Mouse (Mus musculus) forebrain, postnatal 0 days (tissue): Measurements from ENCODE around the gene Jmjd6. TPM values are rescaled to one million over a fixed set of nuclear protein-coding genes. Genes with fewer than 3 reads are reported as not detected.
A peak's percentile ranks its signal among the peaks of the same experiment; 100 is the strongest.

Experiments
- ATAC-seq: fragments of 200-750 bp; cut with Nextera tagmentation; 2 replicates; pipeline ENCODE4 v1.8.0; 2017; ENCODE audit warnings: mild to moderate bottlenecking, moderate library complexity
- DNase-seq: peaks from one replicate; pipeline ENCODE4 v3.0.0-alpha.2; 2015
- H3K27ac ChIP-seq: fragments of 300-500 bp; sonication (generic); 2 replicates; pipeline ENCODE4 v1.5.1; 2014; ENCODE audit warnings: low read depth, mild to moderate bottlenecking, antibody characterized with exemption, low read length, moderate library complexity, mixed read lengths
- H3K27me3 ChIP-seq: fragments of 300-500 bp; sonication (generic); 2 replicates; pipeline ENCODE4 v1.6.1; 2014; ENCODE audit warnings: mild to moderate bottlenecking, low read length, mixed read lengths; ENCODE audit not compliant: insufficient read depth
- H3K36me3 ChIP-seq: fragments of 300-500 bp; sonication (generic); 2 replicates; pipeline ENCODE4 v1.6.1; 2014; ENCODE audit warnings: mild to moderate bottlenecking, moderate library complexity; ENCODE audit not compliant: insufficient read depth
- H3K4me1 ChIP-seq: fragments of 300-500 bp; sonication (generic); 2 replicates; pipeline ENCODE4 v1.6.1; 2014; ENCODE audit warnings: antibody characterized with exemption; ENCODE audit not compliant: insufficient read depth
- H3K4me2 ChIP-seq: fragments of 300-500 bp; sonication (generic); 2 replicates; pipeline ENCODE4 v1.6.1; 2014; ENCODE audit warnings: low read depth, mild to moderate bottlenecking, moderate library complexity
- H3K4me3 ChIP-seq: fragments of 300-500 bp; sonication (generic); 2 replicates; pipeline ENCODE4 v1.5.1; 2014; ENCODE audit warnings: low read depth, low read length, mixed read lengths
- H3K9ac ChIP-seq: fragments of 300-500 bp; sonication (generic); 2 replicates; pipeline ENCODE4 v1.6.1; 2014; ENCODE audit warnings: mild to moderate bottlenecking
- H3K9me3 ChIP-seq: fragments of 300-500 bp; sonication (generic); 2 replicates; pipeline ENCODE4 v1.6.1; 2016; ENCODE audit warnings: low read length
- CTCF ChIP-seq: sonication (generic); IDR thresholded peaks from 2 replicates; pipeline ENCODE4 v1.5.1; 2016; ENCODE audit warnings: antibody characterized with exemption, control low read depth, low read depth
- WGBS: fragments of 180-500 bp; shearing (Covaris S2); extraction: QIAGEN DNeasy Blood & Tissue Kit; methylation state at CpG from one replicate; pipeline ENCODE4 v1.1.7; 2014; 5-methylcytosine and 5-hydroxymethylcytosine counted together
- polyA plus RNA-seq: library from polyadenylated mRNA; unstranded; fragments of >200 nt; fragmentation: Nextera tagmentation; extraction: Ambion mirVana; gene quantifications from 2 replicates; pipeline ENCODE4 v1.2.1, GENCODE M21; 2015
- total RNA-seq: library from RNA; depleted of rRNA; stranded (reverse); fragments of >200 nt; gene quantifications from 2 replicates; pipeline ENCODE4 v1.2.3, GENCODE M21; 2014

Jmjd6 gene
- total and polyA plus RNA-seq, 2 experiments from 2014 or later, result 41.4 to 48.1 TPM

DNA sequence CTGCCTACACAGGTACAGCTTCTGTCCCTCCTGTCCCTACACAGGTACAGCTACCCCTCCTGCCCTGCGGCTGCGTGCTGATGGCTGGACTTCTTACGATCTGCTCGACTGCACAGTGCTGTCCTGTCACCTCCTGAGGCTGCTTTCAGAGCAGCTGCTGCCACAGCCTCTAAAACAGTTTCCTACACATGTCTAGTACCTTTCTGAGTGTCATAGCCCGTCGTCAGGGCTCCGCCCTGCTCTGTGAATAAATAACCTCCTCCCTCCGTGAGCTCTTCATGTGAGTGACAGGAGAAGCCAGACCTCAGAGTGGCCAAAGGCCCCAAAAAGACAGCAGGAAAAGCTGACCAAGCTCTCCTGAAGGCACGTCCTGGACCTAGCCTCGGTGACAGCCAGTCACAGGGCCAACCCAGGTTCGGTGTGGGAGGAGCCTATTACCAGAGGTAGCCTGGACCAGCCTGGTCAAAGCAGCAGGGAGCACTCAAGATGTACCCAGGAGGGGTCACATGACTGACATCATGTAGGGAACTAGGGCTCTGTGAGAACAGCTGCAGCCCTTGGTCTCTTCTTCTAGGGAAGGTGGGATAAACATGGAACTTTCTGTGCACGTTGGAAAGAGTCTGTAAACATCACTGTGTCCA, 22.8 kb upstream of the Jmjd6 start:
- 83% methylated on average over 12 of the region's 12 CpGs for WGBS
- peaks cover 88% of the 10 kb centered on the region for H3K36me3 ChIP-seq

GRCm38 (mm10) chr11:116864444-116864843, 21.2 kb upstream of the Jmjd6 start:
- WGBS, result 90% methylated on average over 10 of the region's 10 CpGs

More for the DNA sequence above, 22.8 kb upstream of the Jmjd6 start:
- ATAC-seq (no peak), DNase-seq (no peak)
- no peak overlapping the region for H3K9ac ChIP-seq
- H3K4me1 ChIP-seq, result no peaks in the 10 kb centered on the region
- no peak overlapping the region for H3K4me2 ChIP-seq
- H3K4me3 ChIP-seq, result no peak overlapping the region
- no peak overlapping the region for H3K27ac ChIP-seq
- no peaks in the 10 kb centered on the region for H3K9me3 ChIP-seq
- no peak for TF ChIP-seq CTCF
- no peaks in the 10 kb centered on the region for H3K27me3 ChIP-seq

GRCm38 (mm10) chr11:116857183-116857850, 14.1 kb upstream of the Jmjd6 start:
- TF ChIP-seq CTCF, result no peak
- ATAC-seq (no peak), DNase-seq (no peak)
- no peak overlapping the region for H3K9ac ChIP-seq
- no peak overlapping the region for H3K4me2 ChIP-seq
- no peaks in the 10 kb centered on the region for H3K9me3 ChIP-seq
- 87% methylated on average over 12 of the region's 12 CpGs for WGBS
- H3K27ac ChIP-seq, result no peak overlapping the region
- peaks cover 10% of the 10 kb centered on the region for H3K4me1 ChIP-seq
- H3K4me3 ChIP-seq, result no peak overlapping the region
- H3K27me3 ChIP-seq, result no peaks in the 10 kb centered on the region
- peaks cover 31% of the 10 kb centered on the region for H3K36me3 ChIP-seq

More at GRCm38 (mm10) chr11:116864444-116864843, 21.2 kb upstream of the Jmjd6 start:
- H3K4me3 ChIP-seq, result no peak overlapping the region
- no peak for TF ChIP-seq CTCF
- no peaks in the 10 kb centered on the region for H3K9me3 ChIP-seq
- peaks cover 93% of the 10 kb centered on the region for H3K36me3 ChIP-seq
- no peak for ATAC-seq
- no peak overlapping the region for H3K9ac ChIP-seq
- H3K4me1 ChIP-seq, result no peaks in the 10 kb centered on the region
- no peak overlapping the region for H3K27ac ChIP-seq
- H3K27me3 ChIP-seq, result no peaks in the 10 kb centered on the region
- no peak overlapping the region for H3K4me2 ChIP-seq
- no peak for DNase-seq

DNA sequence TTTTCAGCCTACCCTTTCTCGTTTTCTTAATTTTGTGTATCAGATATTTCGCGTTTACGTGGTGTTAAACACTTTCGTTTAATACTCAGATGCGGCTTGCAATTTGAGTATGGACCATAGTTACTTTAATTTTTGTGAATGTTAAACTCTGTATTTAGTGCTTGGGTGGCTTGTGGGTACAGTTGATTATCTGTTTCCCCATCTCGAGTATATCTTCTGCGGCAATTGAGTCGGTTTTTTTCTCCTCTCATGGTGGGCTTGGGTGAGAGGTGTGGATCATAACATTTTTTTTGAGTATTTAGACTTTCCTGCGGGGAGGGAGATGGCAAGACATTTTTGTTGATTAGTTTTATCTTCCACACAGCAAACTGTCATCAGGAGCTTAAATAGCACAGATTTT, 11.0 kb upstream of the Jmjd6 start:
- peak overlapping the region; percentile 95 for H3K9ac ChIP-seq
- ATAC-seq (no peak), DNase-seq (no peak)
- H3K27me3 ChIP-seq, result no peaks in the 10 kb centered on the region
- no peak for TF ChIP-seq CTCF
- H3K36me3 ChIP-seq, result peaks cover 4% of the 10 kb centered on the region
- 45% methylated on average over 10 of the region's 10 CpGs for WGBS
- H3K9me3 ChIP-seq, result no peaks in the 10 kb centered on the region
- H3K4me2 ChIP-seq, result peak overlapping the region; percentile 72
- peak overlapping the region; percentile 99; the same call in 1 of the 2 replicates for H3K27ac ChIP-seq
- H3K4me3 ChIP-seq, result peak overlapping the region; percentile 99
- H3K4me1 ChIP-seq, result peaks cover 20% of the 10 kb centered on the region

GRCm38 (mm10) chr11:116853512-116853928, 10.3 kb upstream of the Jmjd6 start:
- peaks cover 8% of the 10 kb centered on the region; the same call in 1 of the 2 replicates for H3K36me3 ChIP-seq
- under 1% methylated on average over 36 of the region's 36 CpGs for WGBS
- ATAC-seq, result peak; percentile 88
- peak overlapping the region; percentile 99 for H3K4me3 ChIP-seq
- H3K9ac ChIP-seq, result peak overlapping the region; percentile 95
- no peaks in the 10 kb centered on the region for H3K9me3 ChIP-seq
- H3K4me1 ChIP-seq, result peaks cover 20% of the 10 kb centered on the region
- peak; percentile 97 for DNase-seq
- H3K4me2 ChIP-seq, result peak overlapping the region; percentile 72
- TF ChIP-seq CTCF, result no peak
- peak overlapping the region; percentile 99 for H3K27ac ChIP-seq
- H3K27me3 ChIP-seq, result no peaks in the 10 kb centered on the region

DNA sequence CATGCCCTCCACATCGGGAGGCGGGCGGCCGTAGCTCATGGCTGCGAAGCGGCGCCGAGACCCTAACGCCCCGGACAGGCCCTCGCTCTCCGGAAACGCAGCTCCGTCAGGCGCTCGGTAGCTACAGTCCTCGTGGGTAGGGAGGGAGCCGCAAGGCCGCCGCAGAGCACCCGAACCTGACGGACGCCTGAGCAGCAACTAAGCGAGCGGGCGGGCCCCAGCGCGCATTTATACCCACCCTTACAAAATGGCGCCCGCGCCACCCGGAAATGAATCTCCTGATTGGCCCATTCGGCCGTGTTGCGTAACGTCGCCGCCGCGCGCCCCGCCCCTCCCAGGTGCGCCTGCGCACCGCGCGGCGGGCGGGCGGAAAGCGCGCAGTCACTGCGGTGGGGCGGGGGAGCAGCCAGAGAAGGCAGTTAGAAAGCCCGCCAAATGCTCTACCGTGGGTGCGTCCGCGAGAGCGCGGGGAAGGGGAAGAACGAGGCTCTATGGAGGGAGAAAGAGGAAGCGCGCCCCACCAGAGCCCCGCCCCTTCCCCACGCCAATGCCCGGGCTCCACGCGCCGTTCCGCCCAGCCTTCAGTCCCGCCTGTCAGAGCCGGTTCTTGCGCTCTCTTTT, 9.8 kb upstream of the Jmjd6 start, which contains the start of gene Srsf2:
Gene Srsf2, minus strand, starts transcription at position 204 of the 621 bp plus-strand sequence.
- Histone ChIP-seq H3K4me2 (peak within 1 kb of the TSS; percentile 76), H3K4me1 (peaks cover 20% of the 10 kb centered on the region), H3K27me3 (no peaks in the 10 kb centered on the region), H3K4me3 (peak within 1 kb of the TSS; percentile 99), H3K9me3 (no peaks in the 10 kb centered on the region), H3K36me3 (peaks cover 9% of the 10 kb centered on the region), H3K9ac (peak within 1 kb of the TSS; percentile 95), H3K27ac (peak within 1 kb of the TSS; percentile 99)
- peak; percentile 99 for DNase-seq
- ATAC-seq, result peak; percentile 88
- WGBS, result under 1% methylated on average over 59 of the region's 74 CpGs
- TF ChIP-seq CTCF, result no peak
